Mouse (Mus musculus) thymus, postnatal 25 days (tissue): ENCODE results near the gene Gm7361.
"Not testable (repeated sequence)": the region's sequence is repeated elsewhere in the genome, so short reads cannot be mapped to it uniquely, and the experiment has no call there.

Experiments
- DNase-seq: peaks from one replicate; pipeline ENCODE4 v3.0.0; 2022

Gene Gm7361

DNA sequence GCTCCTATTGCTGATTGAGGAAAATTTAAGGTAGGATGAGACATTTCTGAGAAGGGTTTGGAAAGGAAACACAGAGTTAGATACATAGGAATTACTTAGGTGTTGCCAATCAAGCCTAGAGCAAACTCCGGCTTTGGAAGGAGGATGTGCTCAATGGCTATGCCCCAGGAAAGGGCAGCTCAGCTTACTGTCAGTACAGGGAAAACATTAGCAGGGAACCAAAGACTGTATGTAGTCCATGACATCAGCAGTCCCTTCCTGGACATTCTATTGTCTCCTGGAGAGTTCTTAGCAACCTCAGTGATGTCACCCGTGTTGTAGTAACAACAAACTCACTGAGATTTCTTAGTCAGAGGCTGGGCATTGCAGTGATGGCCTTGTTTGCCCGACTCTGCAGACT is at the start of gene Gm7361:
Gm7361 (plus strand) TSS at position 301 of the 400 bp plus-strand sequence.
- not testable (repeated sequence) for DNase-seq

DNA sequence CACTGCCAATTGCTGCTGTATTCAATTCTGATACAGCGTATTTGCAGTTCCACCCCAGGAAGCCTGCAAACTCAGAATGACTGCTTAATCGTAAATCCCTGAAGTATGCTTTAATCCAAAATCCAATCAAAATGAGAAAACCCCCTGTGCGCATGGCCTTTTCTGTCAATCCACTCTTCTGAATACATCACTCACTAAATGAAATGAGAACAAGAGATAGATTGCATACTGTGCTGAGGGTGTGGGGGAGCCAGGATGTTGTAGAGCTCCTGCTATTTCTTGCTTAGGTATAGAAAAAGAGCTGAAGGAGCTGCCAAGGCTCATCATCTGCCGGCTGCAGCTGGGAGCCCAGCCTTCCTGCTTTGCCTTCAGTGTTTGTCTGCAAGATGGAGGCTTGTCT is 46.5 kb upstream of the Gm7361 start:
- DNase-seq: no peak

DNA sequence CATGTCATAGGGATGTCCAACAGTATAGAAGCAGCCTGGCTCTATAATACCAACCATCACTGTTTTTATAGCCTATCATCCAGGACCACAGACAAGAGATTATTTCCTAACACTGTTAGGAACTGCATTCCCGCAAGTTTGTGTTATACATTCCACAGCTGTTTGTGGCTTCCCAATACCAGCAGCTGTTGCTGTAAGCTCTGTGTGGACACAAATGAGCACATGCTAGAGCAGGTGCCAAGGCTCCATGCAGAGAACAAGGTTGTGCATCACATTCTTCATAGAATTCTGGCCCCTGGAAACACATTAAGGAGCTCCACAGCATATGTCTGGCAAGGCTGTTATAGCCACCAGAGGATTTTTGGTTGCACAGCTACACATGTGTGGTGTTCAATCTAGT is 35.4 kb upstream of the Gm7361 start:
- DNase-seq: no peak

DNA sequence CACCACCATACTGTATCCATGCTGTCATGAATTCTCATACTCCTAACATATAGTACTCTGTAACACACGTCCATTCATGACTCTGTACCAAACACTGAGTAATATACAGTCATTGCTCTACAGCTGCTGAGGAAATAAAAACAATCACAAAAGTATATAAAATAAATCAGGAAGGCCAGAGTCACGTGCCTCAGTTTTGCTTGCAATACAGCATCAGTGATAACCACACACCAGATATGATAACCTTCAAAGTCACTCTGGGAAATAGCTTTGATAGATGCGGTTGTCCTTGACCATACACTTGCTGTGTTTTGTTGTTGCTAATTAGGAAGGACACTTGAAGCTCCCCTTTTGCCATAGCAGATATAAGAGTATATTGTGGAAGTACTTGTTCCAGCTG is 9.2 kb downstream of the Gm7361 start:
- DNase-seq: not testable (repeated sequence)

DNA sequence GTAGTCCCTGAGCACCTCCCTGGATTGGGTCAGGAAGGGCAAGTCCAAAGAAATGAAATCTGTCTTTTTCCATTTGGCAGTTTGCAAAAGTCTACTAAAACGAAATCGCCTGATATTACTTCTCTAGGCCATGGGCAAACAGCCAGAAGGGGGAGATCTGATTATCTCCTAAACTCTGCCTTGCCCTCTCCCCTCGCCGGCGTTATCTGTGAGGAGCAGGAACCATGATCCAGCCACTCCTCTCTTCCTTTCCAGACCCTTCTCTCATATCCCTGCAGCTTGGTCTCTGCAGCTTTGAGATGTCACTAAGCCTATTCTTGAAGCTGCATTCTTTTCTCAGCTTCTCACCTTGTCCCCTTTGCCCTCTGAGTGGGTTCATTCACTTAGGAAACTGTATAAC is 22.9 kb downstream of the Gm7361 start:
- no peak for DNase-seq

DNA sequence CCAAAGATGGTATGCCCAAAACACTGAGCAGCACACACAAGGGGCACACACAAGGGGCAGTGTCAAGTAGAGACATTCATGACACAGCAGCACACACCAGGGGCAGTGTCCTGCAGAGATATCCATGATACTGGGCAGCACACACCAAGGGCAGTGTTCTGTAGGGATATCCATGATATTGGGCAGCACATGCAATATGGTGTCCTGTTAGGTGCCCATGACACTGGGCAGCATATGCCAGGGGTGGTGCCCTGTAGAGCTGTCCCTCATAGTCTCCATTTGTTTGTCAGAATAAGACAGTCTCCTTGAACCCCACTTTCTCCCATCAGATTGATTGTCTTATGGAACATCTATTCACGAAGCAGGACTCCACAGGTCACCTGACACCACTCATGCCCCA is 24.2 kb downstream of the Gm7361 start:
- DNase-seq: no peak

DNA sequence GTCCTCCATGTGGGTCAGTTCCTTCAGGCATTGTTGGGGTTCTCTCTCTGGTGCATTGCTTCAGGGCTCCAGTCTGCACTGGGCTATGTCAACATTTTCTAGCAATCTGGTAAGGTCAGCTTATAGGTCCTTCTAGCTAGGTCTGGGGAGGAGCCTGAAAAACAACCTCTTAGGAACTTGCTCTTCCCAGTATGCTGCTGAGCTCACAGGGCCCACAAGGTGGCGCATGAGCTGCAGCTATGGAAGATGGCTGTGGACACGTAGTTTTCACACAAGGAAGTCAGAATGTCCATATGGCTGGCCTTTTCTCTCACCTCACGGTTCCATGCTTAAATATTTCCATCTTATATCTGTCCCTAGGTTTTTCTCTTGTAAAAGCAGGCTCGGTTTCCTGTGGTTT is 24.8 kb downstream of the Gm7361 start:
- peak; percentile 1 for DNase-seq

DNA sequence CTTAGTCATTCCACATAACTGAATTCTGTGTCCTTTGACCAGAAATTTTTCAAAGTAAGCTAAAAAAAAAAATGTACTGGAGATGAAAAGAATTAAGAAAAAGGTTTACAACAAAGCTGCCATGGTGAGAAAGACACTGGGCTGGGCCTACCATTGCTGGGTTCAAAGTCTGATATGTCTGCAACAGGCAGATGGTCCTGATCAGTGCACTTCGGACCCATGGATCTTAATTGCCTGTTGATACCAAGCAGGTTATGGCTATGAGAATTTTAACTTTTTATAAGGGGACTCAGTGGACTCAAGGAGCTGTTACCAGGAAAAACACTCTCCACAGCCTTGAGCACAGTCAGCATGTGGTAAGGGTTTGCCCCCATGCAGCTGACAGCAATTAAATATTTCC is 25.9 kb downstream of the Gm7361 start:
- no peak for DNase-seq

DNA sequence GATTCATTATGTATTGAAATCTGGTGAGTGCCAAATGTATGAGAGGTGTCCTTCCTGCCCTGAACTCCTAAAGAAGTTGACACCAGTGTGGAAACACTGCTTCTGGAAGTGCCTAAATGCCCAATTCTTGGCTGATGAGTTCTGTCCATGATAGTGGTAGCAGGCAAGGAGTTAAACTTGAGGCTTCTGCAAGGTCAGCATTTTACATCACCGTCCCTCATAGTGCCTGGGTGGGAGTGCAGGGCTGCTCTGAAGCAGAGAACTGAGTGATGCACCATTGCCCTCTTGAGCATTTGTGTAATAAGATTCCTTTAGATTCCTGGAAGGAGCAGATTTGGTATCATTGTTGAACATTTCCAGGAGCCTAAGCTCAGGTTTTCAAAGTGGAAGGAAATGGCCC is 34.1 kb downstream of the Gm7361 start:
- no peak for DNase-seq

DNA sequence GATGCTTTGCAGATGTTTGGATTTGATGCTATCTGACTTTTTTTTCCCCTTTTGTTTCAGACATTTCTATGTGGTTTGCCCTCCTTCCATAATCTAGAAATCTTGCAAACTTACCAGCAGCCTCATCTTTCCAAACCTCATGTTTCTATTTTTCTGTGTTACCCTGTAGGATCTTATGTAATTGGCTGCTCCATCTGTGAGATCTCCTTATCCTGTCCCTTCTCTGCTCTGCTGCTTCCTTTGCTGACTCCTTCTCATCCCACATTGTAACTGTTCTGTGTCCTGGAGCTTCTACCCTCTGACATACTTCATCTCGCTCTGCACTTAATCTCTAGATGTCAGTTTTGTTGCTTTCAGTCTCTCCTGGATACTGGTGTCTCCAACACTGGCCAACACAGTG is 35.8 kb downstream of the Gm7361 start:
- no peak for DNase-seq
